Mouse (Mus musculus) megakaryocyte-erythroid progenitor cell, adult 5-6 weeks (primary cell): Measurements from ENCODE around the gene Gm1043. TPM values are rescaled to one million over a fixed set of nuclear protein-coding genes. Genes with fewer than 3 reads are reported as not detected.

ENCODE experiments used
- ATAC-seq: replicated peaks from 2 replicates; pipeline ENCODE4 v1.8.0; 2016; ENCODE audit warnings: mild to moderate bottlenecking, inconsistent platforms; ENCODE audit not compliant: severe bottlenecking, poor library complexity, low FRiP score, low TSS enrichment
- total RNA-seq, 2 experiments: library from RNA; stranded (forward) in 1 of 2; stranded (reverse) in 1 of 2; fragments of 200-1000, 215-1000 nt in 1 of 2; fragments of >200 nt in 1 of 2; fragmentation: Nextera tagmentation in 1 of 2; gene quantifications; 2 replicates each; pipeline ENCODE4 v1.2.3; 2014 to 2017

The Gm1043 gene
- total RNA-seq, 2 experiments from 2014 or later: 0.39 to 0.94 TPM

- no peak for ATAC-seq
Observed at GRCm38 (mm10) chr5:37261734-37262133, 176.6 kb downstream of the Gm1043 start.

- ATAC-seq: no peak
Observed at GRCm38 (mm10) chr5:37263816-37264215, 178.6 kb downstream of the Gm1043 start.

Other genes with a start within 250 kb of the Gm1043 start
- gene Ppp2r2c, start 216.9 kb upstream of the Gm1043 start, total RNA-seq (2014; fragmentation: Nextera tagmentation): not detected in 2 replicates
- gene Ppp2r2c, start 216.9 kb upstream of the Gm1043 start, total RNA-seq (2017): not detected in 2 replicates
- 0.59 TPM in 1 of 2 replicates, not detected in the other for gene Wfs1, start 96.2 kb upstream of the Gm1043 start, total RNA-seq (2014; fragmentation: Nextera tagmentation)
- gene Wfs1, start 96.2 kb upstream of the Gm1043 start, total RNA-seq (2017): not detected in 2 replicates
- gene Crmp1, start 156.6 kb downstream of the Gm1043 start, total RNA-seq (2014; fragmentation: Nextera tagmentation): not detected in 2 replicates
- gene Crmp1, start 156.6 kb downstream of the Gm1043 start, total RNA-seq (2017): not detected in 2 replicates